Mouse (Mus musculus): ENCODE data around the gene Ccdc85b.

The Ccdc85b gene

DNA sequence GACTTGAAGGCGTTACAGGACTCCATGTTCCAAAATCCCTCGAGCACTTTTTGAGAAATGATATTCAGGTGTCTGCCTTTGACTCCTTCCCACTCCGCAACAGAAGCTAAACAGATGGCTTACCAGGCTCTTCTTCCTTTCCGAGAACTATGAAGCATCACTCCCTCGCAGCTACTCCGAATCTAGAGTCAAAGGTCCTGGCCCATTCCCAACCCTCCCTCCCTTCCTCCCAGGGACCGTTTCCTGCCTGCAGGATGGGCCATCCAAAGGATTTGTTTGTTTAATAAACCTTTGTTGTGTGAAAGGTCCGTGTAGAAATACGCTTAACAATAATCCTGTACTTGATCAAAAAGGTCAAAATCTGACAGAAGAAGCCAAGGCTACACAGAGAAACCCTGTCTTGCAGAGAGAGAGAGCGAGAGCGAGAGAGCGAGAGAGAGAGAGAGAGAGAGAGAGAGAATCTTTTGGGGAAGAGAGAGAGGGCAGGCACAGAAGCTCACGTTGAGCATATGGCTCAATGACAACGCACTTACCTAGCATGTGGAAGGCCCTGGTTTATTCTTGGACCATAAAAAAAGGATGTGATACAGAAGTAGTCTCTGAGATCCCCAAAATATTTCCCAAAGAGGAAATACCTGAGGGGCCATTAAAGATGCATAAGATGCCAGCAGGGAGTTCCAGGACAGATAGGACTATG lies at the start of gene Ccdc85b:
Gene Ccdc85b (minus strand): TSS at position 149 of the 697 bp plus-strand sequence.
- no peak for DNase-seq

- DNase-seq, result no peak
Observed at GRCm38 (mm10) chr19:5503687-5504086, 46.0 kb upstream of the Ccdc85b start, which contains the start of gene 1700020D05Rik. Gene 1700020D05Rik (minus strand): TSS chr19:5503787.

GRCm38 (mm10) chr19:5500330-5500875 lies 42.7 kb upstream of the Ccdc85b start:
- DNase-seq, result no peak

- no peak for DNase-seq
Observed at GRCm38 (mm10) chr19:5496052-5496370, 38.3 kb upstream of the Ccdc85b start.

DNA sequence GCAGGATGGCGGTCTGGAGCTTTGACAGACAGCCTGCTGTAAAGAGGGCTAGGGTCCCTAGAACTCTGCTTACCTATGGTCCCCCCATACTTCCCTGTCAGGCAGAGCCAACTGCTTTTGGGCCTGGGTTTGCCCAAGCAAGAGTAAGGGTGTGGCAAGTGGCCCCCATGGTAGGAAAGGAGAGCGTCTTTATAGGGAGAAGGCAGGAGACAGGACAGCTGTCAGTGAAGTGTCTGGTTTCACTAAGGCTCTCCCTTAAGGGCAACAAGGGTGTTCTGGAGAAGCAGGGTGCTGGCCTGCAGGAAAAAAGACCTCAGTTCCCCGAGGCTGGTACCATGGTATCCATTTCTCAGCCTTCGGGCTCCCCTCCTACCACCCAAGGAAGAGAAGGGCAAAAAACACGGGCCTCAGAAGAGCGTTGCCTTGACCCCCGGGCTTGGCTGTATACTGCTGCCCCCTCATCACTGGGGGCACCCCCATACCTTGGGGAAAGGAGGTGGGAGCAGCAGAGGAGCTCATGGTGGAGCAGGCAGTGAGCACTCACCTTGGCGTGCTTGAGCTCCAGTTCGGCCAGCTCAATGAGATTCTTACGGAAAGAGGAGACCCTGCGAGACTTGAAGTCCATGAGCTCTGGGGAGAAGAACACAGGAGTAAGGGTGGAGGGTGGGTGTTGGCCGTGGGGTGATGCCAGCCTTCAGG lies 37.8 kb upstream of the Ccdc85b start:
- DNase-seq, result peak; percentile 90

DNA sequence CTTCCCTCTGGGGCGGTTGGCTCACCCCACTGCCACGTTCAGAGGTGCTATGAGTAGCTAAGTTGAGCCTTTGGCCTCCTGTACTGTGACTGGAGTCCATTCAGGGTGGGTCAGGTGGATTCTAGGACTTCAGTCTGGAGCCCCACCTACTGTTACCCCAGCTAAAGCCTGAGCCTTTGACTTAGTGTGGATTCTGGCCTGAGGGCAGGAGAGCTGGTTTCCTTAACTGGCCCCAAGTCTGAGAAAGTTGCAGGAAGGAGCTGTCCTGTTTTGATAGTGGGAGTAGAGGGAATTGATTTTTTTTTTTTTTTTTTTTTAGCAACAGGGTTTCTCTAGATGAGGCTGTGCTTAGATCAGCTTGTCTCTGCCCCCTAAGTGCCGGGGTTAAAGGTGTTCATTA lies 36.6 kb upstream of the Ccdc85b start:
- DNase-seq, result no peak

DNA sequence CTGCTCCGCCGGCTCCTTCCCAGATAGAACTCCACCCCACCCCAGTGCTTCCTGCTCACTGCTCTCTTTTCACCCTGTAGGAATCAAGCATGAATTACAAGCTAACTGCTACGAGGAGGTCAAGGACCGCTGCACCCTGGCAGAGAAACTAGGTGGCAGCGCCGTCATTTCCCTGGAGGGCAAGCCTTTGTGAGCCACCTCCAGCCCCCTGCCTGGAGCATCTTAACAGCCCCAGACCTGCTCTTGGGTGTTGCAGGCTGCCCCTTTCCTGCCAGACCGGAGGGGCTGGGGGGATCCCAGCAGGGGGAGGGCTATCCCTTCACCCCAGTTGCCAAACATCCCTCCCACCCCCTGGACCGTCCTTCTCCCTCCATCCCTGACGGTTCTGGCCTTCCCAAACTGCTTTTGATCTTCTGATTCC lies 35.6 kb upstream of the Ccdc85b start:
- DNase-seq, result peak; percentile 94

DNA sequence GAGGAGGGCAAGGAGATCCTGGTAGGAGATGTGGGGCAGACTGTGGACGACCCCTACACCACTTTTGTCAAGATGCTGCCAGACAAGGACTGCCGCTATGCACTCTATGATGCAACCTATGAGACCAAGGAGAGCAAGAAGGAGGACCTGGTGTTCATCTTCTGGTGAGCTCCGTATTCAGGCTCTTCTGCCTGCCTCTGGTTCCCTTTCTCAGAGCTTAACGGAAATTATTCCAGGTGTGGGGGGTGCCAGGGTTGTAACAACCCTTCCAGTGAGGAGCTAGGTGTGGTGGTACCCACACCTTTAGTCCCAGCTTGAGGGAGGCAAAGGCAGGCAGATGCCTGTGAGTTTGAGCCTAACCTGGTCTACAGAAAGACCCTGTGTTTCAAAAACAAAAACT lies 34.9 kb upstream of the Ccdc85b start:
- peak; percentile 93 for DNase-seq

DNA sequence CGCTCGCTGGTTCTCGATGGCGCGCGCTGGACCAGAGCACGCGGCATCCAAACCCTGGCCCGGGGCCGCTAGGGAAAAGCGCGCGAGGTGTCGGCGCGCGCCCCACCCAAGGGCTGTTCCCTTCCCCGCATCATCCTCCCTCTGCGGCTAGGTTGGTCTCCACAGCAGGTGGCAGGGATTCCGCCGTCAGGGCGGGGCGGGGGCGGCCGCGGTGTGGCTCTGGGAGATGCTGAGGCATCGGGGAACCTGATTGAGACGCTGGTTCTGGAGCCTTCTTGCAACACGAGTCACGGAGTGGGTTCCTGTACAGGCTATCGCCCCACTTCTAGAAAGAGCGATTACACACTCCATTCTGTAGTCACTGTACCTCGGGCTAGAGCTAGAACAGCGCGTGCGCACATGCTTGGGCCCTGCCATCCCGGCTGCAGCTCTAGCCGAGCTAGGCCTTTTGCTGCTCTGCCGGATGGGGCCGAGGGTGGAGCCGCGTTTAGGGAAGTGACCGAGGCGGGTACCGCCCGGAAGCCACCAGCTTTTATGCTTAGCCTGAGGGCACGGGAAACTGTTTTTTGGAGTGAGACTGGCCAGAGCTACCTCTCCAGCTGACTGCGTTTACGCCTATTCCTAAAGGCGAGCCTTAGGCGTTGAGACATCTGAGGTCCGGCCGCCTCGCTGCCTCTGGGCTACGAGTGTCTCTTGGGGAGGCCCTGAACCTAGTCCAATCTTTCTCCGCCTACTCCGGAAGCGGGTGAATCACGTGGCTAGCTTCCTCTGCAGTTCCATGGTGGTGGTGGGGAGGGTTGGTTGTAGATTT lies 33.4 kb upstream of the Ccdc85b start:
- peak; percentile 99 for DNase-seq

DNA sequence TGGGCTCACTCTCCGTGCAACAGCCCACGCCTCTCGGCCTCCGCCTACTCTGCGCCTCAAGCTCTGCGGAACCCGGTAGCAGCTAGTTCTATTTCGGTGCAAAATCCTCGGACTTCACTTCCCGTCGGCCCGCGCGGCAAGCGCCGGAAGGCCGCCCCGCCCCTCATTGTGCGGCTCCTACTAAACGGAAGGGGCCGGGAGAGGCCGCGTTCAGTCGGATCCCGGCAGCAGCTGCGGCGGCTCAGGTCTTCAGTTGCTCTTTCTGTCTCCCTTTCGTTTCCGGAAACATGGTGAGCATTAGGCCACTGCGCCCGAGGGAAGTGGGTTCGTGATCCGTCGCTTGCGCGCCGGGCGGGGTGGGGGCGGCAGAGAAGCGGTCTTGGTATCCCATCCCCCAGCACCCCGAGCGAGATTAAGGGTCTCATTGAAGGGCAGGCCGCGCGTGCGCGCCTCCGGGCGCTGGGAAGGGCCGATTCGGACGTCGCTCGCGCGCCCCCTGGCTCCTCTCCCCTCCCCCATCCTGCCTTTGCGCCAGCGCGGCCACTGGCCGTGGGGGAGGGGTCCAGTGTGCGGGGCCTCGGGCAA lies 32.7 kb upstream of the Ccdc85b start, which contains the start of gene Cfl1:
Gene Cfl1 (plus strand): TSS at position 143 of the 585 bp plus-strand sequence.
- peak; percentile 100 for DNase-seq

GRCm38 (mm10) chr19:5489721-5490120 lies 32.0 kb upstream of the Ccdc85b start:
- peak; percentile 93 for DNase-seq

- peak; percentile 100 for DNase-seq
Observed at GRCm38 (mm10) chr19:5488878-5489571, 31.3 kb upstream of the Ccdc85b start.

- DNase-seq, result peak; percentile 100
Observed at GRCm38 (mm10) chr19:5487768-5488550, 30.3 kb upstream of the Ccdc85b start, which contains the start of gene Mus81. Gene Mus81 (minus strand): TSS chr19:5488402.

DNA sequence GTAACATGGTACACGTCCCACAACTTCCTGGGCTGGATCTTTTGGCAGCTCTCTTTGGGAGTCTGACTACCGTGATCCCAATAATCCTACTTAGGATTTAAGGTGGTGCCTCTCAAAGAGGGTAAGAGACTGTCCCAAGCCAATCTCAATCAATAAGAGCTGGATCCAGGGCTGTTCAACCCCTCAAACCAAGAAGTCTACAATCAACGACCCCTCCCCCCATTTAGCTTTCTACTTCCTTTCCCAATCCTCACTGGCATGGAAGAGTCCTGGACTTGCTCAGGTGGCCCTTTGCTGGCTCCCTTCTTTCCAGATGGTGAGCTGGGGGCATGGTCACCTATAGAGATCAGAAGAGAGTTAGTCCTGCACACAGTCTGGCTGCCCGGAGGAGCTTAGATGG lies 29.1 kb upstream of the Ccdc85b start:
- peak; percentile 92 for DNase-seq

GRCm38 (mm10) chr19:5486286-5486685 lies 28.6 kb upstream of the Ccdc85b start:
- peak; percentile 96 for DNase-seq

DNA sequence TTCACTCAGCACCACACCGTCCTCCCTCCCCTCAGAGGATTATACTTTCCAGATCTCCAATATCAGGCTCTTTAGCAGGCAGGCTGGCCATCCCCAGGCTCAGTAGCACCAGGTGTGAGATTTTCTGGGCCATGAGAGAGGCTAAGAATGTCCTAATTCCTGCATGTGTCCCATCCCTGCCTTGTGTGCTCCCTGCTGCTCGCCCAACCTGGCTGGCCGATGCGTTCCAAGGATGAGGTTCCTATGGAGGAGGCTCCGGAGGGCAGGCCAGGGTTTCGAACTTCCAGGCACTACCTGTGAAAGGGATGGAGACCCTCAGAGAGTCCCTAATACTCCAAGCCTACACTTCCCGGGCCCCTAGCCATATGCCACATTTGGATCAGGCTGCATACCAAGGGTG lies 28.1 kb upstream of the Ccdc85b start:
- no peak for DNase-seq

DNA sequence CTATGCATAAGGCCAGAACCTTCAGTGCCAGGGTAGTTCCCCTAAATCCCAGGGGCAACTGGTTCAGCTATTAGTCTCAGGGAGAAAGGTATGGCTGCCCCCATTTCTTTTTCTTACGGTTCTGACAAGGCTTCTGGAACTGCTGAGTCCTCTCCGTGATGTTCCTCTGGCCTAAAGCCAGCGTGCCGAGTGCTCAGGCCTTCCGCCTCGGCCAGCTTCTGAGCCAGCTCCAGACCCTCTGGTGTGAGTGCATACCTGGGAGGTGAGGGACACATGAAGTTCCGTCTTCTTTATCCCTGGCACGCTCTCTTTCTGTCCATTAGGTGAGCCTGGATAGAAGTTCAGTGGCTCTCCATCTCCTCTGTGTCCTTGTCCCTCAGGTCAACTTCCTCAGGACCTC lies 27.7 kb upstream of the Ccdc85b start:
- DNase-seq, result peak; percentile 90

DNA sequence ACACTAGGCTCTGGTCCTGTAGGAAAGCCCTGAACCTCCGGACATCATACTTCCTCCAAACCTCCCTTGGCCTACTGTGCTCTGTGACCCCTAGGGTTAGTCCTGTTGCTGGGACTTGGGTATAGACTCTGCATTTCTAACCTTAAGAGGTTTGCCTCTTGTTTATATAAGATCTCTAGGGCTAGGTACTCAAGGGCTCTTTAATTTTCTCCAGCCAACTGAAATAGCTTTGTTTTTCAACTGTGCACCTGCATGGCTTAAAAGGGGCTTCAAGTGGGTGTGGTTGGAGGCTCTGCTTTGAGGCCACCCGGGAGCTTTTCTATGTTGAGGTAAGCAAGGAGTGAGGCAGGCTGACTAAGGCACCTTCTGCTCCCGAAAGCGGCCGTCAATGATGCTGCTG lies 26.8 kb upstream of the Ccdc85b start:
- no peak for DNase-seq

GRCm38 (mm10) chr19:5483386-5484359 lies 26.0 kb upstream of the Ccdc85b start:
- peak; percentile 93 for DNase-seq

DNA sequence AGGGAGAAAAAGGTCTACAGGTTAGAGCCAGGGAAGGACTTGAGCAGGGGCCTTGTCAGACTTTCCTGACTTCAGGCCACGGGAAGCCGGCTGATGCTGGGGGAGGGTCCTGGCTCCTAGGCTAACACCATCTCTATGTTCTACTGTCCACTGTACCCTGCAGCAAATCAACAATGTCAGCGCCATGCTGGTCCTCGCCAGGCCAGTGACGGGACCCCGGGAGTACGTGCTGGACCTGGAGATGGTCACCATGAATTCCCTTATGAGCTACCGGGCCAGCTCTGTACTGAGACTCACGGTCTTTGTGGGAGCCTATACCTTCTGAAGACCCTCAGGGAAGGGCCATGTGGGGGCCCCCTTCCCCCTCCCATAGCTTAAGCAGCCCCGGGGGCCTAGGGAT lies 23.7 kb upstream of the Ccdc85b start:
- DNase-seq, result peak; percentile 90

All from heart, adult 11 months (tissue).